Mouse (Mus musculus): ENCODE results near the gene Arhgef3. TPM values are rescaled to one million over a fixed set of nuclear protein-coding genes. Genes with fewer than 3 reads are reported as not detected.

Arhgef3 gene
- polyA plus RNA-seq, 1 experiment from 2014 or later: 4.2 TPM

DNA sequence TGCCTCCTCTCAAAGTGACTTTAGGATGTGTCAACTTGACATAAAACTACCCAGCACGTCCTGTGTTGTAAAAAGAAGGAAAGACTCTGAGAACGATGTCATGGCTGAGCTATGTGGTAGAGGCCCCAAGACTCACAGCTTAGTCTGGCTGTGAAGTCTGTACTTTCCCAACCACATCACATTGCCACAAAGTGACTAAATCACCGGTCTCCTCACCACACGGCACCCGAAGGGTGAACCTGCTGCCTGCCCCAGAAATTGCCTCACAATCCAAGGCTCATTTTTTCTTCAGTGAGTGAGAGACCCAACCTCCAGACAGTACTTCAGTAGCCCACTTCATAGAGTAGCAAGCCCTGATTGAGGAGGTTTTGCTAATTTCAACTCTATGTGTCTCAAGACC lies 226.8 kb downstream of the Arhgef3 start:
- no peak for ATAC-seq (ENCODE audit: low FRiP score, low read depth)
- 80% methylated on average over 5 of the region's 5 CpGs for WGBS
- H3K27me3 ChIP-seq (replicated peaks): peaks cover 10% of the 10 kb centered on the region
- no peak overlapping the region for H3K4me2 ChIP-seq (replicated peaks)
- no peaks in the 10 kb centered on the region for H3K36me3 ChIP-seq
- peaks cover under 1% of the 10 kb centered on the region; the same call in 1 of the 2 replicates for H3K4me1 ChIP-seq
- H3K9me3 ChIP-seq: no peaks in the 10 kb centered on the region
- no peak overlapping the region for H3K27ac ChIP-seq
- no peak overlapping the region for H3K9ac ChIP-seq
- H3K4me3 ChIP-seq: no peak overlapping the region

- 76% methylated on average over 2 of the region's 2 CpGs for WGBS
- ATAC-seq (ENCODE audit: low FRiP score, low read depth): no peak
- no peak overlapping the region for H3K27ac ChIP-seq
- H3K4me2 ChIP-seq (replicated peaks): no peak overlapping the region
- no peak overlapping the region for H3K9ac ChIP-seq
- no peaks in the 10 kb centered on the region for H3K36me3 ChIP-seq
- H3K27me3 ChIP-seq (replicated peaks): peaks cover under 1% of the 10 kb centered on the region
- no peaks in the 10 kb centered on the region for H3K4me1 ChIP-seq
- no peaks in the 10 kb centered on the region for H3K9me3 ChIP-seq
- H3K4me3 ChIP-seq: no peak overlapping the region
Measured at GRCm38 (mm10) chr14:27342451-27342850, 227.8 kb downstream of the Arhgef3 start.

GRCm38 (mm10) chr14:27344250-27344990 lies 229.7 kb downstream of the Arhgef3 start:
- Histone ChIP-seq H3K9me3 (no peaks in the 10 kb centered on the region), H3K4me1 (no peaks in the 10 kb centered on the region), H3K4me2 (replicated peaks) (no peak overlapping the region), H3K27me3 (replicated peaks) (no peaks in the 10 kb centered on the region), H3K27ac (no peak overlapping the region), H3K4me3 (no peak overlapping the region), H3K36me3 (no peaks in the 10 kb centered on the region), H3K9ac (no peak overlapping the region)
- 55% methylated on average over 4 of the region's 4 CpGs for WGBS
- ATAC-seq (ENCODE audit: low FRiP score, low read depth): no peak

- 83% methylated on average over 7 of the region's 7 CpGs for WGBS
- no peak overlapping the region for H3K4me3 ChIP-seq
- ATAC-seq (ENCODE audit: low FRiP score, low read depth): no peak
- no peak overlapping the region for H3K4me2 ChIP-seq (replicated peaks)
- H3K9ac ChIP-seq: no peak overlapping the region
- H3K27ac ChIP-seq: no peak overlapping the region
- no peaks in the 10 kb centered on the region for H3K4me1 ChIP-seq
- H3K9me3 ChIP-seq: no peaks in the 10 kb centered on the region
- H3K36me3 ChIP-seq: no peaks in the 10 kb centered on the region
- H3K27me3 ChIP-seq (replicated peaks): no peaks in the 10 kb centered on the region
Measured at GRCm38 (mm10) chr14:27345051-27345885, 230.6 kb downstream of the Arhgef3 start.

GRCm38 (mm10) chr14:27347224-27347623 lies 232.5 kb downstream of the Arhgef3 start:
- no peaks in the 10 kb centered on the region for H3K36me3 ChIP-seq
- 33% methylated on average over 3 of the region's 3 CpGs for WGBS
- ATAC-seq (ENCODE audit: low FRiP score, low read depth): no peak
- H3K27ac ChIP-seq: no peak overlapping the region
- no peak overlapping the region for H3K4me3 ChIP-seq
- no peaks in the 10 kb centered on the region for H3K9me3 ChIP-seq
- H3K4me1 ChIP-seq: no peaks in the 10 kb centered on the region
- no peak overlapping the region for H3K4me2 ChIP-seq (replicated peaks)
- H3K27me3 ChIP-seq (replicated peaks): no peaks in the 10 kb centered on the region
- no peak overlapping the region for H3K9ac ChIP-seq

- no peaks in the 10 kb centered on the region for H3K9me3 ChIP-seq
- no peaks in the 10 kb centered on the region for H3K27me3 ChIP-seq (replicated peaks)
- H3K4me2 ChIP-seq (replicated peaks): no peak overlapping the region
- H3K4me1 ChIP-seq: no peaks in the 10 kb centered on the region
- WGBS: 41% methylated on average over 5 of the region's 5 CpGs
- H3K9ac ChIP-seq: no peak overlapping the region
- H3K36me3 ChIP-seq: no peaks in the 10 kb centered on the region
- no peak overlapping the region for H3K4me3 ChIP-seq
- ATAC-seq (ENCODE audit: low FRiP score, low read depth): no peak
- no peak overlapping the region for H3K27ac ChIP-seq
Measured at GRCm38 (mm10) chr14:27347666-27348065, 233.0 kb downstream of the Arhgef3 start.

- Histone ChIP-seq H3K4me2 (replicated peaks) (no peak overlapping the region), H3K27me3 (replicated peaks) (no peaks in the 10 kb centered on the region), H3K9me3 (no peaks in the 10 kb centered on the region), H3K9ac (no peak overlapping the region), H3K36me3 (no peaks in the 10 kb centered on the region), H3K4me1 (no peaks in the 10 kb centered on the region), H3K4me3 (no peak overlapping the region), H3K27ac (no peak overlapping the region)
- ATAC-seq (ENCODE audit: low FRiP score, low read depth): no peak
- 90% methylated on average over 2 of the region's 2 CpGs for WGBS
Measured at GRCm38 (mm10) chr14:27348088-27348487, 233.4 kb downstream of the Arhgef3 start.

- ATAC-seq (ENCODE audit: low FRiP score, low read depth): no peak
- Histone ChIP-seq H3K4me1 (no peaks in the 10 kb centered on the region), H3K9ac (no peak overlapping the region), H3K4me2 (replicated peaks) (no peak overlapping the region), H3K4me3 (no peak overlapping the region), H3K36me3 (no peaks in the 10 kb centered on the region), H3K27ac (no peak overlapping the region), H3K9me3 (no peaks in the 10 kb centered on the region), H3K27me3 (replicated peaks) (no peaks in the 10 kb centered on the region)
- WGBS: 92% methylated on average over 4 of the region's 4 CpGs
Measured at GRCm38 (mm10) chr14:27348656-27349055, 234.0 kb downstream of the Arhgef3 start.

DNA sequence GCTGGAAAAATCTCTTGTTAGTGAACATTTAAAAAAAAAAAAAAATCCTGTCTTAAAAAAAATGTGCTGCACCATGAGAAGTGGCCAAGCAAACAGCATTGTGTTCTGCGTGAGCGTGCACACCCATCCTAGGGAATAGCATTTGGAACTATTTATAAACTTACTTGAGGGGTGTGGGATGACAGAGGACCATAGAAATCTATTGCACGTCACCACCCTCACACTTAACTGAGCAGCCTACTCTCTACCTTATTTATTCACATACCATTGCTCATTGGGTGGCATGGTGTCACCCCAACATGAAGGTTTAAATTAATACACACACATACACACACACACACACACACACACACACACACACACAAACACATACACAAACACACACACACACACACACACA lies 234.4 kb downstream of the Arhgef3 start:
- Histone ChIP-seq H3K4me1 (no peaks in the 10 kb centered on the region), H3K27me3 (replicated peaks) (no peaks in the 10 kb centered on the region), H3K4me3 (no peak overlapping the region), H3K9me3 (no peaks in the 10 kb centered on the region), H3K36me3 (no peaks in the 10 kb centered on the region), H3K9ac (no peak overlapping the region), H3K4me2 (replicated peaks) (no peak overlapping the region), H3K27ac (no peak overlapping the region)
- WGBS: 95% methylated on average over 3 of the region's 3 CpGs
- ATAC-seq (ENCODE audit: low FRiP score, low read depth): no peak

DNA sequence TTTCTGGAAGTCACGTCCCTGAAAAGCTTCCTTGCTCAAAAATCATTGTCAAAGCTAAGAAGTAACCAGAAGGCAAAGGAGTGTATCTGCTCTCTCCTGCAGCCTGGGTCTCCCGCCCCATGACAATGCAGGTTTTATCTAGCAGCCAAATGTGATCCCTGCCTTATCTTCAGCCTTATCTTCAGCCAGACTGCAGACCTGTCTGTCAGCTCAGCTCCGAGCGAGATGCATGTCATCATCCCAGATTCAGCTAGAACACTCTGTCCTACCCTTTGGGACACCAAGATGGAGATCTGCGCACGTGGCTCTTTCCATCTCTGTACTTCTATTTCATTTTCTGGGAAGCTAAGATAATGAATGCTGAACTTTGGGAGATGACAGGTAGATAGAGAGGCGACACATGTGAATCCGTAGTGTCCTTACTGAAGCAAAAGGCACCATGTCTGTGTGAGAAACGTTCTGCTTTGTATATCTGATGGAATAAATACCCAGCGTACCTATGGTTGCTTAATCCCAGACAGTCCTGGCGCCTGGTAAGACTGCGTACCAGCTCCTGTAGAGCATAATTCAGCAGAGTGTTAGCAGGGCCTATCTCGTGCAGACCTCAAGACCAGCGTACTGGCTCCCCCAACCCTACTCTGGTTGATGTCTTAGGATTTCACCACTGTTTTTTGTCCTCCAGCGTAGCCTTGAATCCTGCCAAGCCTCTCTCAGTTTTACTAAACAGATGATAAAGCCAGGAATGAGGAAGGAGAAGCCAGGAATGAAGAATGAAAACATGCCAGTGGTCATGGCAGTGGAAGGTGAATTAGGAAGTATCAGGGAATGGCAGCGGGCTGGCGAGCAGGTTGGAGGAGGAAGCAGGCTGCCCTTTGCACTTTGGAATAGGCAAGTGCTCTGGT lies 235.4 kb downstream of the Arhgef3 start:
- Histone ChIP-seq H3K9ac (no peak overlapping the region), H3K27me3 (replicated peaks) (no peaks in the 10 kb centered on the region), H3K4me1 (no peaks in the 10 kb centered on the region), H3K4me3 (no peak overlapping the region), H3K4me2 (replicated peaks) (no peak overlapping the region), H3K36me3 (no peaks in the 10 kb centered on the region), H3K27ac (no peak overlapping the region), H3K9me3 (no peaks in the 10 kb centered on the region)
- WGBS: 90% methylated on average over 17 of the region's 17 CpGs
- no peak for ATAC-seq (ENCODE audit: low FRiP score, low read depth)

DNA sequence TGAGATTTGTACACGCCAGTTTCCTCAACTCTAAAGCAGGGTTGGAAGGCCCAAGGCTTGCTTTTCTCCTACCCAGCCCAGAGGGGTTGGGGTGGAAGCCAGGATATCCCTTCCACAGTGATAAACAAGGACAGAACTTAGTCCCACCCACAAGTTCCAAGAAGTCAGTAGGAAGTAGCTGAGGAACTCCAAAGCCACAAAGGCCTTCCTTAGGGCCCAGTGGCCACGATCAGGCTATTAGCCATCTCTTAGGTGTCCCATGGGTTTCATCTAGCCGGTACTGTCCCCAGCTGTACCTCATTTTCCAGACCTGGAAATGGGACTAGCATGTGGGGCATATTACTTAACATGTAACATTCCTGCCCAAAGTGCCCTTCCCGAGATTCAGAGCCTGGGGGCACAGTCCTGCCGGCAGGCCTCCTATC lies 236.4 kb downstream of the Arhgef3 start:
- H3K27ac ChIP-seq: no peak overlapping the region

More for the DNA sequence above, 236.4 kb downstream of the Arhgef3 start:
- Histone ChIP-seq H3K4me2 (replicated peaks) (no peak overlapping the region), H3K4me1 (no peaks in the 10 kb centered on the region), H3K4me3 (no peak overlapping the region), H3K9ac (no peak overlapping the region), H3K27me3 (replicated peaks) (no peaks in the 10 kb centered on the region), H3K9me3 (no peaks in the 10 kb centered on the region), H3K36me3 (no peaks in the 10 kb centered on the region)
- 70% methylated on average over 5 of the region's 5 CpGs for WGBS
- ATAC-seq (ENCODE audit: low FRiP score, low read depth): no peak

Data from neural tube, embryonic 12.5 days (tissue).